Mouse (Mus musculus) heart, embryonic 13.5 days (tissue): Measurements from ENCODE around the gene Ube2g2. TPM values are rescaled to one million over a fixed set of nuclear protein-coding genes. Genes with fewer than 3 reads are reported as not detected.

ENCODE experiments used
- ATAC-seq: fragments of 200-750 bp; cut with Nextera tagmentation; 2 replicates; pipeline ENCODE4 v1.8.0; 2017; ENCODE audit warnings: moderate TSS enrichment; ENCODE audit not compliant: insufficient number of reproducible peaks, low FRiP score, low TSS enrichment; ENCODE audit errors: extremely low read depth
- H3K27ac ChIP-seq: fragments of 300-500 bp; sonication (generic); replicated peaks from 2 replicates; pipeline ENCODE4 v1.5.1; 2015; ENCODE audit warnings: moderate library complexity, mild to moderate bottlenecking, inconsistent platforms
- H3K27me3 ChIP-seq: fragments of 300-500 bp; sonication (generic); replicated peaks from 2 replicates; pipeline ENCODE4 v1.6.1; 2015; ENCODE audit warnings: mild to moderate bottlenecking, inconsistent platforms
- H3K36me3 ChIP-seq: fragments of 300-500 bp; sonication (generic); 2 replicates; pipeline ENCODE4 v1.6.1; 2015; ENCODE audit warnings: mild to moderate bottlenecking, inconsistent platforms
- H3K4me1 ChIP-seq: fragments of 300-500 bp; sonication (generic); 2 replicates; pipeline ENCODE4 v1.6.1; 2015; ENCODE audit warnings: inconsistent platforms
- H3K4me2 ChIP-seq: fragments of 300-500 bp; sonication (generic); 2 replicates; pipeline ENCODE4 v1.6.1; 2015; ENCODE audit warnings: inconsistent platforms, mild to moderate bottlenecking, moderate library complexity
- H3K4me3 ChIP-seq: fragments of 300-500 bp; sonication (generic); 2 replicates; pipeline ENCODE4 v1.5.1; 2015; ENCODE audit warnings: moderate library complexity, mild to moderate bottlenecking, inconsistent platforms
- H3K9ac ChIP-seq: fragments of 300-500 bp; sonication (generic); 2 replicates; pipeline ENCODE4 v1.6.1; 2015; ENCODE audit warnings: inconsistent platforms, mild to moderate bottlenecking, moderate library complexity
- H3K9me3 ChIP-seq: fragments of 300-500 bp; sonication (generic); 2 replicates; pipeline ENCODE4 v1.6.1; 2016; ENCODE audit warnings: inconsistent platforms
- WGBS: fragments of 180-500 bp; shearing (Covaris S2); methylation state at CpG from one replicate; pipeline ENCODE4 v1.1.7; 2015; ENCODE audit warnings: mixed read lengths; 5-methylcytosine and 5-hydroxymethylcytosine counted together
- polyA plus RNA-seq: library from polyadenylated mRNA; unstranded; fragments of >200 nt; fragmentation: Nextera tagmentation; extraction: Ambion mirVana; gene quantifications from 2 replicates; pipeline ENCODE4 v1.2.1, GENCODE M21; 2015

The Ube2g2 gene
- polyA plus RNA-seq, 1 experiment from 2014 or later = 78.6 TPM

- ATAC-seq = no peak
- peak overlapping the region; percentile 99 for H3K9ac ChIP-seq
- no peaks in the 10 kb centered on the region for H3K27me3 ChIP-seq
- peak overlapping the region; percentile 89 for H3K4me2 ChIP-seq
- H3K4me3 ChIP-seq = no peak overlapping the region
- H3K27ac ChIP-seq = peak overlapping the region; percentile 94
- WGBS = 45% methylated on average over 7 of the region's 7 CpGs
- H3K4me1 ChIP-seq = peaks cover 51% of the 10 kb centered on the region
- H3K9me3 ChIP-seq = no peaks in the 10 kb centered on the region
- 0 out of 2 replicates have a peak, but pooled peaks cover 10% of the 10 kb centered on the region for H3K36me3 ChIP-seq
These were observed 2.5 kb downstream of the Ube2g2 start for GRCm38 (mm10) chr10:77624570-77624995.

GRCm38 (mm10) chr10:77626036-77626435 is 4.0 kb downstream of the Ube2g2 start:
- H3K36me3 ChIP-seq = peaks cover 11% of the 10 kb centered on the region
- WGBS = 81% methylated on average over 7 of the region's 7 CpGs
- H3K9ac ChIP-seq = 0 out of 2 replicates have a peak overlapping the region, but pooled peaks have one; percentile 19
- no peaks in the 10 kb centered on the region for H3K9me3 ChIP-seq
- H3K27ac ChIP-seq = no peak overlapping the region
- H3K4me1 ChIP-seq = peaks cover 54% of the 10 kb centered on the region
- ATAC-seq = no peak
- H3K27me3 ChIP-seq = no peaks in the 10 kb centered on the region
- H3K4me3 ChIP-seq = no peak overlapping the region
- H3K4me2 ChIP-seq = no peak overlapping the region

- peaks cover 16% of the 10 kb centered on the region for H3K36me3 ChIP-seq
- no peak for ATAC-seq
- no peaks in the 10 kb centered on the region for H3K9me3 ChIP-seq
- 69% methylated on average over 7 of the region's 7 CpGs for WGBS
- no peaks in the 10 kb centered on the region for H3K27me3 ChIP-seq
- H3K27ac ChIP-seq = no peak overlapping the region
- H3K4me1 ChIP-seq = peaks cover 52% of the 10 kb centered on the region
- H3K9ac ChIP-seq = no peak overlapping the region
- H3K4me3 ChIP-seq = no peak overlapping the region
- H3K4me2 ChIP-seq = no peak overlapping the region
These were observed 4.5 kb downstream of the Ube2g2 start for GRCm38 (mm10) chr10:77626591-77626990.

- WGBS = 29% methylated on average over 2 of the region's 2 CpGs
These were observed 5.4 kb downstream of the Ube2g2 start for GRCm38 (mm10) chr10:77627497-77627896.

GRCm38 (mm10) chr10:77629163-77629562 is 7.1 kb downstream of the Ube2g2 start:
- no peaks in the 10 kb centered on the region for H3K27me3 ChIP-seq
- ATAC-seq = no peak
- WGBS = 85% methylated on average over 3 of the region's 3 CpGs
- H3K4me3 ChIP-seq = no peak overlapping the region
- no peaks in the 10 kb centered on the region for H3K9me3 ChIP-seq
- no peak overlapping the region for H3K4me2 ChIP-seq
- peaks cover 32% of the 10 kb centered on the region for H3K36me3 ChIP-seq
- H3K4me1 ChIP-seq = peaks cover 48% of the 10 kb centered on the region
- no peak overlapping the region for H3K9ac ChIP-seq
- H3K27ac ChIP-seq = no peak overlapping the region

More at GRCm38 (mm10) chr10:77627497-77627896, 5.4 kb downstream of the Ube2g2 start:
- Histone ChIP-seq H3K27ac (no peak overlapping the region), H3K9ac (no peak overlapping the region), H3K4me3 (no peak overlapping the region), H3K36me3 (peaks cover 23% of the 10 kb centered on the region), H3K27me3 (no peaks in the 10 kb centered on the region), H3K9me3 (no peaks in the 10 kb centered on the region), H3K4me2 (no peak overlapping the region), H3K4me1 (peaks cover 49% of the 10 kb centered on the region)
- ATAC-seq = no peak

- no peak overlapping the region for H3K4me3 ChIP-seq
These were observed 7.9 kb downstream of the Ube2g2 start for GRCm38 (mm10) chr10:77629970-77630369.

GRCm38 (mm10) chr10:77634016-77634415 is 11.9 kb downstream of the Ube2g2 start:
- ATAC-seq = no peak
- H3K27ac ChIP-seq = peak overlapping the region; percentile 81
- H3K4me1 ChIP-seq = peaks cover 65% of the 10 kb centered on the region
- WGBS = 73% methylated on average over 6 of the region's 6 CpGs
- H3K36me3 ChIP-seq = peaks cover 68% of the 10 kb centered on the region
- H3K4me2 ChIP-seq = no peak overlapping the region
- no peaks in the 10 kb centered on the region for H3K27me3 ChIP-seq
- no peak overlapping the region for H3K4me3 ChIP-seq
- H3K9me3 ChIP-seq = no peaks in the 10 kb centered on the region
- H3K9ac ChIP-seq = peak overlapping the region; percentile 29; the same call in 1 of the 2 replicates

More at GRCm38 (mm10) chr10:77629970-77630369, 7.9 kb downstream of the Ube2g2 start:
- Histone ChIP-seq H3K4me2 (no peak overlapping the region), H3K27me3 (no peaks in the 10 kb centered on the region), H3K27ac (no peak overlapping the region), H3K4me1 (peaks cover 48% of the 10 kb centered on the region), H3K36me3 (peaks cover 36% of the 10 kb centered on the region), H3K9me3 (no peaks in the 10 kb centered on the region), H3K9ac (no peak overlapping the region)
- no peak for ATAC-seq
- 84% methylated on average over 1 of the region's 1 CpGs for WGBS

- H3K9ac ChIP-seq = peak overlapping the region; percentile 58; the same call in 1 of the 2 replicates
- H3K27ac ChIP-seq = peak overlapping the region; percentile 81
- H3K4me1 ChIP-seq = peaks cover 69% of the 10 kb centered on the region
- H3K27me3 ChIP-seq = no peaks in the 10 kb centered on the region
- H3K9me3 ChIP-seq = no peaks in the 10 kb centered on the region
- H3K4me3 ChIP-seq = no peak overlapping the region
- H3K4me2 ChIP-seq = peak overlapping the region; percentile 18; the same call in 1 of the 2 replicates
- peaks cover 70% of the 10 kb centered on the region for H3K36me3 ChIP-seq
- WGBS = 30% methylated on average over 13 of the region's 13 CpGs
- ATAC-seq = peak; percentile 67
These were observed 12.6 kb downstream of the Ube2g2 start for GRCm38 (mm10) chr10:77634452-77635231.

GRCm38 (mm10) chr10:77636234-77636922 is 14.3 kb downstream of the Ube2g2 start:
- Histone ChIP-seq H3K27ac (no peak overlapping the region), H3K9ac (no peak overlapping the region), H3K4me1 (peaks cover 67% of the 10 kb centered on the region), H3K4me2 (no peak overlapping the region), H3K27me3 (no peaks in the 10 kb centered on the region), H3K9me3 (no peaks in the 10 kb centered on the region), H3K4me3 (no peak overlapping the region), H3K36me3 (peaks cover 80% of the 10 kb centered on the region)
- 86% methylated on average over 7 of the region's 7 CpGs for WGBS
- ATAC-seq = no peak

- H3K36me3 ChIP-seq = peaks cover 81% of the 10 kb centered on the region
- no peak overlapping the region for H3K4me3 ChIP-seq
- peak overlapping the region; percentile 16; the same call in 1 of the 2 replicates for H3K27ac ChIP-seq
- ATAC-seq = no peak
- WGBS = 58% methylated on average over 6 of the region's 6 CpGs
- H3K4me2 ChIP-seq = no peak overlapping the region
- no peaks in the 10 kb centered on the region for H3K27me3 ChIP-seq
- H3K9ac ChIP-seq = peak overlapping the region; percentile 15; the same call in 1 of the 2 replicates
- peaks cover 62% of the 10 kb centered on the region for H3K4me1 ChIP-seq
- no peaks in the 10 kb centered on the region for H3K9me3 ChIP-seq
These were observed 16.9 kb downstream of the Ube2g2 start for GRCm38 (mm10) chr10:77638956-77639355.

GRCm38 (mm10) chr10:77643160-77643559 is 21.1 kb downstream of the Ube2g2 start:
- ATAC-seq = no peak
- Histone ChIP-seq H3K36me3 (peaks cover 78% of the 10 kb centered on the region), H3K4me3 (no peak overlapping the region), H3K9me3 (no peaks in the 10 kb centered on the region), H3K27me3 (no peaks in the 10 kb centered on the region), H3K27ac (no peak overlapping the region), H3K9ac (no peak overlapping the region), H3K4me1 (peaks cover 29% of the 10 kb centered on the region), H3K4me2 (no peak overlapping the region)
- 54% methylated on average over 7 of the region's 7 CpGs for WGBS
